Mouse (Mus musculus): ENCODE results near the gene Olfm2. TPM values are rescaled to one million over a fixed set of nuclear protein-coding genes. Genes with fewer than 3 reads are reported as not detected.
A peak's percentile ranks its signal among the peaks of the same experiment; 100 is the strongest.
"Not testable (repeated sequence)": the region's sequence is repeated elsewhere in the genome, so short reads cannot be mapped to it uniquely, and the experiment has no call there.

The Olfm2 gene
- polyA plus RNA-seq, 1 experiment from 2014 or later: 75.0 TPM

DNA sequence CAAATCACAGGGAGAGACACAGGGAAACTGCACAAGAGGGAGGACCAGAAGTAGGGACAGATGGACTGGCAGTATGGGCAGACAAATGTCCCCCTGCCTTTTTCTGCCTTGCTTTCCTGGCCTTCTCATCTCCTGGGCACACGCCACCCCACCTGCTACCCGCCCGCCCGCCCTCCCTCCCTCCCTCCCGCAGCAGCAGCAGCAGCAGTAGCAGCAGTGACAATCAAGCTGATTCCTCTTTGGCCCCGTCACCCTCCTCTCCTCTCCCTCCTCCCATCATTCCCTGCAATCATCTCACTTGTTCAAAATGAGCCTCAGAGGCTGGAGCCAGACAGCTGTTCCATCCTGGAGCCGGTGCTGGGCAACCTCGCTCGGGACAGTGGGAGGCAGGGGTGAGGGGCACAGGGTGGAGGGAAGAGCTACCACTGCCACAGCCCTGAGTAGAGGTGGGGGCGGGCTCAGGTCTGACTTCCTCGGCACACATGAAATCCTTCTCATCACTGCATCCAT lies 32.6 kb downstream of the Olfm2 start:
- Histone ChIP-seq H3K9me3 (replicated peaks) (no peaks in the 10 kb centered on the region), H3K9ac (peak overlapping the region; percentile 23; the same call in 1 of the 2 replicates), H3K36me3 (no peaks in the 10 kb centered on the region), H3K27ac (peak overlapping the region; percentile 85), H3K4me1 (peaks cover 19% of the 10 kb centered on the region), H3K27me3 (no peaks in the 10 kb centered on the region), H3K4me3 (no peak overlapping the region), H3K4me2 (replicated peaks) (peak overlapping the region; percentile 21; the same call in 1 of the 2 replicates)
- ATAC-seq (ENCODE audit: low FRiP score): peak; percentile 91
- 22% methylated on average over 10 of the region's 11 CpGs for WGBS

DNA sequence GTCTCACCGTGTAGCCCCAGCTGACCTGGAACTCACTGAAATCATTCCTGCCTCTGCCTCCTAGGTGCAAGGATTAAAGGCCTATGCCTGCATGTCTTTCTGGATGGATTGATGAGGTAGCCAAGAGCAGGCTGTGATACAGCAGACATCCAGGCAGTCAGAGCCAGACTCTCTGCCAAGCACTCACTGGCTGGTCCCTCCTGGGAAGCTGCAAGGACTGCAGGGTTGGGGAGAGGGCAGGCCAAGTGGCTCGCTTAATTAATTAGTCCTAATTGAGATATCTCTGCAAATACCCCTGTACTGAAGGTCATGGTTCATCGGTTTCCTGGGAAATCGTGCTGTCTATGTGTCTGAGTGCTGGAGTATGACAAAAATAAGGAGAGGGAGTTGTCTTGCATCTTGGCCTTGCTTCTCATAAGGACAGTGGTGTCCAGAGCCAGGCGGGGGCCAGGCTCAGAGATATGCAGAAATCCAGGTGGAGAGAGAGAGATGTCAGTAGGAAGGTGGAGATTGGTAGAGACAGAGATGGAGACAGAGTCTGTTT lies 33.1 kb downstream of the Olfm2 start:
- H3K9me3 ChIP-seq (replicated peaks): no peaks in the 10 kb centered on the region
- no peak overlapping the region for H3K4me3 ChIP-seq
- peak overlapping the region; percentile 23; the same call in 1 of the 2 replicates for H3K9ac ChIP-seq
- no peaks in the 10 kb centered on the region for H3K27me3 ChIP-seq
- H3K4me2 ChIP-seq (replicated peaks): peak overlapping the region; percentile 21; the same call in 1 of the 2 replicates
- peak; percentile 67 for ATAC-seq (ENCODE audit: low FRiP score)
- H3K4me1 ChIP-seq: peaks cover 19% of the 10 kb centered on the region
- WGBS: 57% methylated on average over 5 of the region's 5 CpGs
- peak overlapping the region; percentile 85 for H3K27ac ChIP-seq
- H3K36me3 ChIP-seq: no peaks in the 10 kb centered on the region

DNA sequence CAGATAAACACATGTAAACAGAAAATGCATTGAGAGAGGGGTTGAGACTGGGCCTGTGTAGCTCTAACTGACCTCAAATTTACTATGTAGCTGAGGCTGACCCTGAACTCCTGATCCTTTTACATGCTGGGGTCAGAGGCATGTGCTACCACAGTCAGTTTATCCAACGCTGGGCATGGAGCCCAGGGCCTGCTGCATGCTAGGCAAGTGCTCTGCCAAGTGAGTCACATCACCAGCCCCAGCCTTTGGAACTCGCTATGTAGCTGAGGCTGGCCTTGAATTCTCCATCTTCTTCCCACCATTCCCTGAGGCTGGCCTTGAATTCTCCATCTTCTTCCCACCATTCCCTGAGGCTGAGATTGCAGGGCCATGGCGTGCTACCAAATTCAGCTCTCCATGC lies 35.7 kb downstream of the Olfm2 start:
- H3K4me2 ChIP-seq (replicated peaks): no peak overlapping the region
- H3K9me3 ChIP-seq (replicated peaks): no peaks in the 10 kb centered on the region
- H3K36me3 ChIP-seq: no peaks in the 10 kb centered on the region
- ATAC-seq (ENCODE audit: low FRiP score): no peak
- H3K27me3 ChIP-seq: no peaks in the 10 kb centered on the region
- H3K9ac ChIP-seq: no peak overlapping the region
- peaks cover 19% of the 10 kb centered on the region for H3K4me1 ChIP-seq
- no peak overlapping the region for H3K4me3 ChIP-seq
- WGBS: 87% methylated on average over 3 of the region's 3 CpGs
- no peak overlapping the region for H3K27ac ChIP-seq

DNA sequence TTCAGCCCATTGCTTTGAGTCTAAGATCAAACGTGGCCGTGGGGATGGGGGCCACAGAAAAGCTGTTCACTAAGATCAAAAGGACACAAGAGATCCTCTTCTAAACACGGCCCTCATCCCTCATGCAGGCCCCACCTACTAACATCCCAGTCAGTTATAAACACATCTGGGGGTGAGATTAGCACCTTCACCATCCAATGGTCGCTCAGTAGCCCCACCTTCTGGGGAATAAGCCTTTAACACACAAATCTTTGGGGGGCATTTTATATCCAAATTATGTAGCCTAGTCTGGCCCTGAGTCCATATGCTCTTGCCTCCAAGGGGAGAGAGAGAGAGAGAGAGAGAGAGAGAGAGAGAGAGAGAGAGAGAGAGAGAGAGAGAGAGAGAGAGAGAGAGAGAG lies 40.2 kb downstream of the Olfm2 start:
- ATAC-seq (ENCODE audit: low FRiP score): no peak
- no peak overlapping the region for H3K4me2 ChIP-seq (replicated peaks)
- H3K9me3 ChIP-seq (replicated peaks): no peaks in the 10 kb centered on the region
- whole genome bisulfite sequencing: 48% methylated on average over 4 of the region's 4 CpGs
- H3K4me3 ChIP-seq: no peak overlapping the region
- no peaks in the 10 kb centered on the region for H3K27me3 ChIP-seq
- no peaks in the 10 kb centered on the region for H3K36me3 ChIP-seq
- peaks cover 17% of the 10 kb centered on the region for H3K4me1 ChIP-seq
- H3K9ac ChIP-seq: no peak overlapping the region
- H3K27ac ChIP-seq: no peak overlapping the region

DNA sequence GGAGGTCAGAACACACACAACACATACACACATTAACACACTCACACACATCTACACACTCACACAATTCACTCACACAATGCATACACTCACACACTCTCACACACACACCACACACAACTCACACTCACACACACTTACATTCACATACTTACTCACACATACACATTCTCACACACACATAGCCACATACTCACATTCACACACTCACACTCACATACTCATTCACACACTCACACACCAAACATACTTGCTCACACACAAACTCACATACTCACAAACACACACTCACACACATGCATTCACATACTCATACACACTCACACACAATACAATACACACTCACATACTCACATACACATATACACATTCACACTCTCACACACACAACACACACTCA lies 40.7 kb downstream of the Olfm2 start:
- Histone ChIP-seq H3K36me3 (no peaks in the 10 kb centered on the region), H3K4me1 (peaks cover 17% of the 10 kb centered on the region), H3K4me2 (replicated peaks) (no peak overlapping the region), H3K27ac (no peak overlapping the region), H3K27me3 (no peaks in the 10 kb centered on the region), H3K9me3 (replicated peaks) (no peaks in the 10 kb centered on the region), H3K9ac (peak overlapping the region; percentile 3; the same call in 1 of the 2 replicates), H3K4me3 (no peak overlapping the region)
- no peak for ATAC-seq (ENCODE audit: low FRiP score)

- no peak overlapping the region for H3K4me3 ChIP-seq
- H3K36me3 ChIP-seq: no peaks in the 10 kb centered on the region
- H3K4me2 ChIP-seq (replicated peaks): no peak overlapping the region
- ATAC-seq (ENCODE audit: low FRiP score): peak; percentile 79
- H3K27me3 ChIP-seq: no peaks in the 10 kb centered on the region
- no peaks in the 10 kb centered on the region for H3K9me3 ChIP-seq (replicated peaks)
- H3K4me1 ChIP-seq: peaks cover 17% of the 10 kb centered on the region
- peak overlapping the region; percentile 78 for H3K27ac ChIP-seq
- WGBS: 30% methylated on average over 8 of the region's 8 CpGs
- no peak overlapping the region for H3K9ac ChIP-seq
These were observed 42.2 kb downstream of the Olfm2 start for GRCm38 (mm10) chr9:20703832-20704380.

DNA sequence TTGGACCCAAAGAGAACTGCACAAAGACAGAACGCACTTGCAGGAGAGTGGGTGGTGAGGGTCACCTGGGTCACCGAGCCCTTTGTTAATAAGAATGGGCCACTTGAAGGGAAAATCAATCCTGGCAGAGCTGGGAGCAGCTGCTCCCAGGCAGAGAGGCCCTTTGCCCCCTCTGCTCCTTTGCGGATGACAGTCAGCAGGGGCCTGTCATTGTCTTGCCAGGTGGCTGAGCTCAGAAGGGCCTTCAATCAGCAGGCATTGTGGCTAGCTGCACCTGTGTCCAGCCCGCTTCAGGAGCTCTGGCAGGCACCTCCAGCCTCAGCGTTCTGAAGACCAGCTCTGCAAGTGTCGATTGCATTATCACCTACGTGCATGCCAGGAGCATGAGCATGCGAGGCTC lies 48.7 kb downstream of the Olfm2 start:
- Histone ChIP-seq H3K4me3 (no peak overlapping the region), H3K9me3 (replicated peaks) (no peaks in the 10 kb centered on the region), H3K27ac (peak overlapping the region; percentile 81), H3K4me2 (replicated peaks) (no peak overlapping the region), H3K4me1 (peaks cover 44% of the 10 kb centered on the region), H3K9ac (no peak overlapping the region), H3K36me3 (no peaks in the 10 kb centered on the region), H3K27me3 (no peaks in the 10 kb centered on the region)
- ATAC-seq (ENCODE audit: low FRiP score): peak; percentile 86
- 13% methylated on average over 8 of the region's 8 CpGs for WGBS

- H3K36me3 ChIP-seq: no peaks in the 10 kb centered on the region
- no peak overlapping the region for H3K4me3 ChIP-seq
- no peaks in the 10 kb centered on the region for H3K9me3 ChIP-seq (replicated peaks)
- no peaks in the 10 kb centered on the region for H3K27me3 ChIP-seq
- H3K4me1 ChIP-seq: peaks cover 46% of the 10 kb centered on the region
- 56% methylated on average over 5 of the region's 5 CpGs for WGBS
- H3K9ac ChIP-seq: no peak overlapping the region
- peak overlapping the region; percentile 81 for H3K27ac ChIP-seq
- H3K4me2 ChIP-seq (replicated peaks): no peak overlapping the region
- ATAC-seq (ENCODE audit: low FRiP score): no peak
These were observed 49.9 kb downstream of the Olfm2 start for GRCm38 (mm10) chr9:20696107-20696712.

DNA sequence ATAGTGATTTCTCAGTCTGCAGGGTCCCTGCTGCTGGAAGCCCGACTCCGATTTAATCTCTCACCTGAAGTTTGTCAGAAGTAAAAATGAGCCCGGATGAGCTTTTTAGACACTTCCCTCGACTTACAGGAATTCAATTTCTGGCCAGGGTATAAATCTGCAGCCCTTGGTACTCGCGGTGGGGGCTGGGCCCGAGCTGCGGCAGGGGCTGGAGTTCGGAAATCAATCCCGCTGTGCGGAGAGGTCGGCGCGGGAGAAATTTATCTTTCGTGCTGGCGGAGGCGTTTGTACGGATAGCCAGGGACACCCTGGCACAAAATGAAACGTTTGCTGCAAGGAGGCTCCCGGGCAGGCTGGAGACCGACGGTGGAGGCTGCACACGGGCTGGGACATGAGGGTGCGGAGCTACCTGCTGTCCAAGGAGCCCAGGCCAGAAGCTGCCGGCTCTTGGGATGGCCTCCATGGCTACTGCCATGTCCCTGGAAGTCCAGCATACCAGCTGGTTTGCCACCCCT lies 51.4 kb downstream of the Olfm2 start:
- Histone ChIP-seq H3K4me1 (peaks cover 51% of the 10 kb centered on the region), H3K27ac (peak overlapping the region; percentile 62; the same call in 1 of the 2 replicates), H3K9me3 (replicated peaks) (no peaks in the 10 kb centered on the region), H3K27me3 (no peaks in the 10 kb centered on the region), H3K4me2 (replicated peaks) (peak overlapping the region; percentile 55), H3K9ac (peak overlapping the region; percentile 47), H3K36me3 (no peaks in the 10 kb centered on the region), H3K4me3 (peak overlapping the region; percentile 26)
- no peak for ATAC-seq (ENCODE audit: low FRiP score)
- 3% methylated on average over 25 of the region's 25 CpGs for WGBS

DNA sequence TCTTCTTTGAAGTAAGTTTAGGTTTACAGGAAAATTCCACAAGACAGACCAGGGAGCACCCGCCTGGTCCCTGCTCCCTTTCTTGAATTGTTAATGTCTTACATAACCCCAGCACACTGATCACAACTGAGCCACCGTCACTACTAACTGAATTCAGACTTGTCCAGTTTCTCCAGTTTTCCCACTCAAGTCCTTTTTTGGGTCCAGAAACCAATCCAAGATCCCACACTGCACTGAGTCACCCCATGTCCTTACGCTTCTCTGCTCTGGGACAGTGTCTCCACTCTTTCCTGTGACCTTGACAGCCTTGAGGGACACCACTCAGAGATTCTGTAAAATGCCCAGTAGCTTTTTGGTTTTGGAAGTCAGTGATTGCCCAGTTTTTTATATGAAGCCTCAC lies 53.3 kb downstream of the Olfm2 start:
- H3K9ac ChIP-seq: no peak overlapping the region
- no peak overlapping the region for H3K4me2 ChIP-seq (replicated peaks)
- 92% methylated on average over 3 of the region's 3 CpGs for WGBS
- H3K27me3 ChIP-seq: no peaks in the 10 kb centered on the region
- H3K27ac ChIP-seq: no peak overlapping the region
- H3K4me3 ChIP-seq: no peak overlapping the region
- ATAC-seq (ENCODE audit: low FRiP score): no peak
- no peaks in the 10 kb centered on the region for H3K36me3 ChIP-seq
- no peaks in the 10 kb centered on the region for H3K9me3 ChIP-seq (replicated peaks)
- peaks cover 51% of the 10 kb centered on the region for H3K4me1 ChIP-seq

- not testable (repeated sequence) for H3K9me3 ChIP-seq (replicated peaks); ATAC-seq (ENCODE audit: low FRiP score); H3K27me3 ChIP-seq; H3K9ac ChIP-seq; H3K4me2 ChIP-seq (replicated peaks); H3K36me3 ChIP-seq; H3K4me3 ChIP-seq
- WGBS: 81% methylated on average over 2 of the region's 2 CpGs
- peaks cover 29% of the 10 kb centered on the region for H3K4me1 ChIP-seq
- peak overlapping the region; percentile 73 for H3K27ac ChIP-seq
These were observed 55.7 kb downstream of the Olfm2 start for GRCm38 (mm10) chr9:20690449-20690848.

GRCm38 (mm10) chr9:20689913-20690312 lies 56.2 kb downstream of the Olfm2 start:
- no peak overlapping the region for H3K4me3 ChIP-seq
- 3% methylated on average over 4 of the region's 4 CpGs for WGBS
- peak; percentile 83 for ATAC-seq (ENCODE audit: low FRiP score)
- H3K27me3 ChIP-seq: no peaks in the 10 kb centered on the region
- peak overlapping the region; percentile 9; the same call in 1 of the 2 replicates for H3K4me2 ChIP-seq (replicated peaks)
- H3K9me3 ChIP-seq (replicated peaks): no peaks in the 10 kb centered on the region
- peak overlapping the region; percentile 73 for H3K27ac ChIP-seq
- H3K36me3 ChIP-seq: no peaks in the 10 kb centered on the region
- H3K4me1 ChIP-seq: peaks cover 24% of the 10 kb centered on the region
- H3K9ac ChIP-seq: no peak overlapping the region; the same call in 1 of the 2 replicates

All from hindbrain, embryonic 12.5 days (tissue).